Mouse (Mus musculus) ovary, postnatal 10 days (tissue): Measurements from ENCODE around the gene Vmn1r87.
"Not testable (repeated sequence)": the region's sequence is repeated elsewhere in the genome, so short reads cannot be mapped to it uniquely, and the experiment has no call there.

Source experiments
- DNase-seq: peaks from one replicate; pipeline ENCODE4 v3.0.0; 2022; ENCODE audit warnings: low spot score

Vmn1r87 gene

DNA sequence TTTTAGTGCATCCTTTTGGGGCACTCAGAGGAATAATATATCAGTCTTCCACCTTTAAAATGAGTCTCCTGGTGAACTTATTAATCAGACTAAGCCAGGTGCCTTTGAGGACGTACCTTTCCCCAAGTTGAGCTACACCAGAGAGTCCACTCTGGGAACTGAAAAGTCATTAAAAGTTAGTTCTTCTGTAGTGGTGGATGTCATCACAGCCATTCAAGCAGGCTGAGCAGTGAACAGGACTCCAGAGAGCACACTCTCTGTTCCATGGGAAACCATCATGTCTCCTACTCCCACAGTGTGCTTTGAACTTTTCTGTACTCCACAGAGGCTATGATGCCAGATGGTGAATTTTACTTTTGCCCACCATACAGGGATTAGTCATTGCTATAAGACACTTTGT, at the start of gene Vmn1r87:
TSS of gene Vmn1r87 (minus strand) at position 101 of the 400 bp plus-strand sequence.
- no peak for DNase-seq

DNA sequence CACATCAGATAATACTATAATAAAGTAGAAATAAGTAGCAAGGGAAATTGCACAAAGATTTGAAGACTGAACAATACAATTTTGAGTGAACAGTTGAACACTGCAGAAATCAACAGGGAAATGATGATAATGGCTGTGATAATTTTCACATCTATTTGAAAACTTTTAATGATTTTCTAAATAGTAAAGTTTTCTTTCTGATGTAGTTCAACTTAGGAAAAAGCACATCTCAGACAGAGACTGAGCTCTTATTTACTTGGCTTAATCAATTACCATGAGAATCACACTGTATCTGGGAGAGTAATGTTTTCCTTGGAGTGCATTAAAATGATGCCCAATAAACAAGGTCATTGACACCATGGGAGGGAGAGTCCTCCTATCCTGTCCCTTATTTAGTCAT, 19.3 kb upstream of the Vmn1r87 start, which contains the start of gene Vmn1r88:
TSS of gene Vmn1r88 (plus strand) at position 301 of the 400 bp plus-strand sequence.
- DNase-seq = no peak

DNA sequence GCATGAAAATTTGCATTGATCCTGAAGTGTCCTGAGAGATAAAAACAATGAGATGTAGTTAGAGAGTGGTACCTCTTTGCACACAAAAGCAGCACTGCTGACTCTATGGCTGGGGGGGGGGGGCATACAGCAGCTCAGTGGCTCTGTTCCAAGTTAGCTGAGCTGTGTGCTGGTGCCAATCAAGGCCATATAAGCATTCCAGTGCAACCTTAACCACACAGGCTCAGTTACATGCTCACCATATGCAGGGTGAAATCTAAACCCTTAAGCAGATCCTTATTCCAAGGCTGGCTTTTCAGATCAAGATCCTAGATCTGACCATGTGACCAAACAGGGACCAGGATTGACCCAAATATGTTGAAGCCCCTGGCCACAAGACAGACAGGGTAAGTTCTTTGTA, 2.6 kb downstream of the Vmn1r87 start:
- DNase-seq = no peak

DNA sequence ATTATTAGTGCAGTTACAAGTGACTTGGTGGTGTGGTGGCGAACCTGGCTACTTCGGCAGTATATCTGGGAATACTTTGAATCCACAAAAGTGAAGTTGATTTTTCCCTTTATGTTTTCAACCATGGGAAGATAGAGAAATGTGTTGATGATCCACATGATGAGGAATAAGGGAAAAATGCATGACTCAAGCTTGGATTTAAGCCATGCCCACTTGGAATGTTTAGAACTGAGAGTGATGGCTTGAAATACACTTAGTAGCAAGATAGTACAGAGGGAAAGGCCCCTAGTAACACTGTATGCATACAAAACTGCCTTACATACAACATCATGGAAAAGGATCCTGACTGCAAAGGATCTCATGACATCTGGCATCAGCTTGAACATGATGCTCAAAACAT, 8.1 kb downstream of the Vmn1r87 start:
- no peak for DNase-seq

DNA sequence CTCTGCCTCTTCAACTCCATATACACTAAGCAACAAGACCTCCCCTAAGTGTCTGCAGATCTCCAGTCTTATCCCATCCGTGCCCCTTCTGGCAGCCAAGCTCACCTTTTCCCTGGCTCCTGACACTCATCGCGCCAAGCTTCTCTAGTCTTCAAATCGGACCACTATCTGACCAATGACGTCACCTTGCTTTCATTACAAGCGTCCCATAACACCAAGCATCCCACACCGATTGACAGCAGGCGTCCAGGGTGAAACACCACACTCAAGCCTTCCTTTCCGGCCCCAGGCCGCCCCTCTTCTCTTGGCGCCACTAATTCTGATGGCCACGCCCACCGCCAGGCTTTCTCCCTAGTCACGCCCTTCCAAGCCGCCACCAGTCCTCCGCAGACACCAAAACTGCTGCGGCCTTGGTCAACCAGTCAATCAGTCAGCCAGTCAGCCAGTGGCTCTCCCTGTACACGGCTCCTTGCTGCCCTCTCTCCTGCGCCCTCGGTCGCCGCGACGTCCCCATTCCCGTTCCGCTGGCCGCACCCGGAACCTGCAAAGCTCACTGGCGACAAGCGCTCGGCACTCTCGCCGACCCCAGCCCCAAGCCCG, 16.3 kb downstream of the Vmn1r87 start:
- DNase-seq = not testable (repeated sequence)

DNA sequence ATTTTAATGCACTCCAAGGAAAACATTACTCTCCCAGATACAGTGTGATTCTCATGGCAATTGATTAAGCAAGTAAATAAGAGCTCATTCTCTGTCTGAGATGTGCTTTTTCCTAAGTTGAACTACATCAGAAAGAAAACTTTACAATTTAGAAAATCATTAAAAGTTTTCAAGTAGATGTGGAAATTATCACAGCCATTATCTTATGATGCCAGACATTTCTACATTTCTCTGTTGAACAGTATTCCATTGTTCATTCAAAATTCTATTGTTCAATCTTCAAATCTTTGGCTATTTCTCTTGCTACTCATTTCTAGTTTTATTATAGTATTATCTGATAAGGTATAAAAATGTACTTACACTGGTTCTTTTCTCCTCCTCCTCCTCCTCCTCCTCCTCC, 20.1 kb downstream of the Vmn1r87 start, which contains the start of gene Vmn1r86:
TSS of gene Vmn1r86 (minus strand) at position 101 of the 400 bp plus-strand sequence.
- no peak for DNase-seq

DNA sequence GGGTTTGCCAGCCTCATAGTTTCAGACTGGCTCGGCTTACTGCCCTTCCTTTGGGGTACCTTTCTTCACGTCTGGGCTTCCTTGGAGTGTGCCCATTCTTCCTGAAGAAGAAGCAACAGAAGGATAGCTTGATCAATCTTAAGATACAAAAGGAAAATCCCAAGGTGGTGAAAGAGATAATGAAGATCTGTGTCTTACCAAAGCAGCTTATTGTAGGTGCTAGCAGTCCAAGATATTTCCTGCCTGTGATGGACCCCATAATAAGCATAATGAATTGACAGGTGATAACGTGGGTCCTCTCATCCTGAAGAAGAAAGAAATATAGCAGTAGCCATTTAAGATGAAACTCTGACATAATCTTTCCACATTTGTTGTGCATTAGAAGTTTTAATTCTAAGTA, 44.9 kb downstream of the Vmn1r87 start, which contains the start of gene Vmn1r85:
TSS of gene Vmn1r85 (minus strand) at position 101 of the 400 bp plus-strand sequence.
- no peak for DNase-seq
